Mouse (Mus musculus) embryo, embryonic 11.5 days (tissue): ENCODE measurements around the gene Scrn2.
A peak's percentile ranks its signal among the peaks of the same experiment; 100 is the strongest.

Source experiments
- DNase-seq: peaks from one replicate; pipeline ENCODE4 v3.0.0-alpha.2; 2012; ENCODE audit warnings: low read depth, low spot score

Gene Scrn2

DNA sequence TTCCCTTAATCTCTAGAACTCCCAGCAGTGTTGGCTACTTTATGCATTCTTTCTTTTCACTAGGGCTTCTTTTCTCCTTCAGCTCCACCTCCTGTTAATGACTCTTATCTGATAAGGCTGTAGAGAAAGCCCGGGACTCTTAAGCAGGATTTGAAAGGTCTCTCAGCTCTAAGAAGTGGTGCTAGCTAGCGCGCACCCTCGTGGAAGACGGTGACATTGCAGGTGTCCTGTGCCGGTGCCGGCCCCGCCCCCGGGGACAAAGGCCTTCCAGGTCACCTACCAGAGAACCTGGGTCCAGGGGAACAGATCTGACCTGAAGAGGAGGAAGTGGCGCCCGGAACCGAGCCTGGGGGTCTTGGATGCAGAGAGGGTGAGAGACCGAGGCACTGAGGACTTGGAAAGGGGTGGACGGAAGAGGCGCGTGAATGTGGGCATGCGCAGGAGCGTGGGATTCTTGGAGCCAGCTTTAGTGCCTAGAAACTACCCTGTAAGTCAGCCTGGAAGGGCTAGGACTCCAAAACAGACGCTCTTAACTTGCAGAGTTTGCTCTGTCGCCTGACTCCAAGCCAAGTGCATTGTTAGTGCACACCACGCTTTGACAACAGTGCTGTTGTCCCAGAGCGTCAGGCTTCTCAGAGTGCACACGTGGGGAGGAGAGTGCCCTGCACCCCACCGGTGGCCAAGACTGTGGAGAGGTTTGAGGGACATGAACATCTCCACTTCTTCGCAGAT is at the start of gene Scrn2:
Gene Scrn2 (plus strand): TSS at position 253 of the 732 bp plus-strand sequence.
- peak; percentile 79 for DNase-seq

DNA sequence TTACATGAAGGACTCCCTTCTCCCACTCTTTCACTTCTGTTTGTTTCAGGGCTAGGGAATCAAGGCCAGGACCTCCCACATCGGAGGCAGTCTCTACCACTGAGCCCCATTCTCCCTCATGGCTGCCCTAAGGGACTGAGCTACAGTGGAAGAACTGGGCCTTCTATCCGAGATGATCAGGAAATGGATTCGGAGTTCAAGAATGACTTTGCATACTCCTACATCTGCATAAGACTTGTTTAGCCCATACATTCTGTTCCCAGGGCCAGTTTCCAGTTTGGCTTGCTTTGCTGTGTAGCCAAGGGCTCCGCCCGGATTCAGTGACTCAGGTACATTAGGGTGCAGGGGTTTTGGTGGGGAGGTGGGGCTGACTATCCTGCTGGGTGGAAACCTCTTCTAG is 49.7 kb upstream of the Scrn2 start:
- no peak for DNase-seq

- no peak for DNase-seq
These were observed 48.3 kb upstream of the Scrn2 start for GRCm38 (mm10) chr11:96981461-96981860.

- DNase-seq, result peak; percentile 74
These were observed 47.4 kb upstream of the Scrn2 start for GRCm38 (mm10) chr11:96982355-96982754.

DNA sequence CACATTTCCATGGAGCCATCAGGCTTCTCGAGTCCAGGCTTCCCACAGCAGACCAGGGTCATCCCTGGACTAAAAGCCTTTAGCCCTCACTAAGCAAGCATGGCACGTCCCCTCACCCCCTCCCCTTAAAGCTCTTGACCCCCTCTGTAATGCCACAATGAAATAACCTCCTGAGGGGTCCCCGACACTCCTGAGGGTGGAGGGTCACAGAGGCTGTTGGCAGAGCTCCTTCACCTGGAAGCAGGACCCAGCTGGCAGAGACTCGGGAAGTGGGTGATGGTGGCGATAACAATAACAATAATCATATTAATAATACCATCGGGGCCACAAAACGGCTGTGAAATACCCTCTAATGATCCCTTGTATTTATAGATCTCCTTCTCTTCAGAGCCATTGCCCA is 46.9 kb upstream of the Scrn2 start, which contains the start of gene Sp2:
Gene Sp2 (minus strand): TSS at position 101 of the 400 bp plus-strand sequence.
- DNase-seq, result no peak

- no peak for DNase-seq
These were observed 44.8 kb upstream of the Scrn2 start for GRCm38 (mm10) chr11:96984903-96985302.

GRCm38 (mm10) chr11:96986463-96986862 is 43.3 kb upstream of the Scrn2 start:
- DNase-seq, result no peak

DNA sequence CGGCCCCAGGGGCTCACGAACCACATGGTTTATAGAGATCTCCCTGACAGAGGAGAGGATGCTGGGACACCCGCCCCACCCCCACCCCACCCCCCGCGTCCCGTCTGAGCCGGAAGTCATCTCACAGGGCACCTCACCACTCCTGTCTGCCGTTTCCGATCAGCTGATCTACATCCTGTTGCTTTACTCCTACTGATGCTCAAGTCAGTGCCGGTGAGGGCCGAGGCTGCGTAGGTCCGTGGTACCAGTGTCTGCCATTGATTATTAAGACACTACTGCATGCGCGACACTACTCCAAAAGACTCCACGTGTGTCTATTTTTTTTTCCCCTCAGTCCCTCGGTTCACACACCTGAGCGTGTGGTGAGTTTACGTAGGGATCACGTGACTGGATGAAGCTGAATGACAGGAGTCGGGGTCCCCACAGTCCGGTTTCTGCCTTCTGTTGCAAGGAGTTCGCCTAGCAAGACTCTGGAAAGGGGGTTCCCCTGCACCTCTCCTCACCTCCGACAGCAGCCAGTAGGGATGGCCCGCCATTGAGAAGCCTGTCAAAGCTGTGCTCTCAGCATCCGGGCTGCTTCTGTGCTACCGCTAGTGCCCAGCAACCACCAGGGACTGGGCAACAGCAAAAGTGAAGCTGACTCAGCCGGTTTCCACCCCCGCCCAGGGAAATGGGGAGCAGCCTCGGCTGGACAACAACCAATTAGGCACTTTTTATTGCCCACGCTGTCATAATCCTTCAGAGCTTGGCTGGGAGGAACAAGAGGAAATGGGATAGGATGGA is 41.7 kb upstream of the Scrn2 start:
- no peak for DNase-seq

- no peak for DNase-seq
These were observed 38.2 kb upstream of the Scrn2 start for GRCm38 (mm10) chr11:96991501-96991900.

DNA sequence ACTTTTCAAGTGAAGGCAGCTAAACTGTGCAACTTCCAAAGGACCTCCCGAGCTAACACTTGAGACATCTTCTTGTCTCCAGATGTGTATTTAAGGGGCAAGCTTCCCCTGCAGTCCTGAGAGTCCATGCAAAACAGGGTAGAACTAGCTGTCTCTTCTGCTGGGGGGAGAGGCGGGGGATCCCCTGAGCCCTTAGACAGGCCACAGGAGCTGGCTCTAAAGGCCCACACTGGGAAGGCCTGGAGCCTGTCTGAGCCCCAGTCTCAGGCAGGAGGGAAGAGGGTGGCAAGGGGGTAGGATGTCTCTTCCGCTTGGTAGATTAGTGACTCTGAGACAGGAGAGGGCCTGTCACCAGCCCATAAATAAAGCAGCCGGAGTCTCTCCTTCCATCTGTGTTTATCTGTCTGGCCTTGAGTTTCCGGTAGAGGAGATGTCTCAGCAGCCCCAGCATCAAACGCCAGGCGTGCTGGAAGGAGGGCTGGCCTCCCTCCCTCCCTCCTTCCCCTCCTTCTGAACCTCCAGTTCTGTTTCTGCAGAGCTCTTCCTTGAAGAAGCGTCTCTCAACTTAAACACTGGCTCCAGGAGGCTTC is 36.9 kb upstream of the Scrn2 start:
- no peak for DNase-seq

DNA sequence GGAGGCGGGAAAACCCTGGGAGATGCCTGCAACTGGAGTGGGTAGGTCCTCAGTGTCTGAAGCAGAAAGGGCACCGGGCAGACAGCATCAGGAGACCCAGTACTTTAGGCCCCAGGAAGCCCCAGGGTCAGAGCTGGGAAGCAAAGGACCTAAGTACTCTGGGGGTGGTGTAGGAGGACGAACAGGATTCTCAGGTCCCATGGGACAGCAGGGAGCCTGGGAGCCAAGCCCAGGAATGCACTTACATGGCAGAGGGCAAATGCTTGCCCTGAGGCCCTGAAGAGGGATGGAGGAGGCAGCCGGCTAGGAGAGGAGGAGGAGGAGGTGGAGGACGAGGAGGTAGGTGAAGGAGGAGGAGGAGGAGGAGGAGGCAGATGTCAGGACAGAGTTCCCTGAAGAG is 34.7 kb upstream of the Scrn2 start:
- no peak for DNase-seq

DNA sequence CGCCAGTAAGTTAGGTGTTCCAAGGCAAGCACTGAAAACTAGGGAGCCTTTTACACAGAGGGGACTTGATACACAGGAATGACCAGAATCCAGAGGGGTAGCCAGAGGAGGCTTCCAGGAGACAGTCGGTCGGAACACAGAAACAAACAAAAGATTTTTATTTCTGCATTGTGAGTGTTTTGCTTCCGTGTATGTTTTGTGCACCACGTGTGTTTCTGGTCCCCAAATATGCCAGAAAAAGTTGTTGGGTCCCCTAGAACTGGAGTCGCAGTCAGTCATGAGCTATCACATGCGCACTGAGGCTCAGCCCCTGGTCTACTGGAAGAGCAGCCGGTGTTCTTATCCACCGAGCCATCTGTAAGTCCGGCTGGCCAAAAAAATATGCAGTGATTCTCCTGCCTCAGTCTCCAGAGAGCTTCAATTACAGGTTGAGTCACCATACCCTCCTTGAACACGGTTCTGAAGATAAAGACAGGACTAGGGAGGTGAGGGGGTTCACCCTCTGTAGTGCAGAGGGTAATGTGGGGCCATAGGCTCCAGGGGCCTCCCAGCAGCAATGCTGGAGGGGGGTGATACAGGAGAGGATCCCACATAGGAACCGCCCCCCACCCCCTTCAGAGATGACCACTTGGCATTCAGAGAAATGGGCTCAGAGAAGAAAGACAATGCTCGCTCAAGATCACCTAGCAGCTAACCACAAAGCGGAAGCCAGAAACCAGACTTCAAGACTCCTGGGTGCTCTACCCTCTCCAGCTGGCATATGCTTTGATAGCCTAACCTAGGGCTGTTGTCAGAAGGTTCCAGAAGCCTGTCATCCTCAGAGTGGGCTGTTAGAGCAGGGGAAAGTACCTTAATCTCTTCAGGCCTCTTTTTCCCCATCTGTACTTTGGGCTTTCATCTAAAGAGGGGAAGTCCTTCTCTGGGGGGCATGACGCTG is 33.6 kb upstream of the Scrn2 start:
- DNase-seq, result no peak

DNA sequence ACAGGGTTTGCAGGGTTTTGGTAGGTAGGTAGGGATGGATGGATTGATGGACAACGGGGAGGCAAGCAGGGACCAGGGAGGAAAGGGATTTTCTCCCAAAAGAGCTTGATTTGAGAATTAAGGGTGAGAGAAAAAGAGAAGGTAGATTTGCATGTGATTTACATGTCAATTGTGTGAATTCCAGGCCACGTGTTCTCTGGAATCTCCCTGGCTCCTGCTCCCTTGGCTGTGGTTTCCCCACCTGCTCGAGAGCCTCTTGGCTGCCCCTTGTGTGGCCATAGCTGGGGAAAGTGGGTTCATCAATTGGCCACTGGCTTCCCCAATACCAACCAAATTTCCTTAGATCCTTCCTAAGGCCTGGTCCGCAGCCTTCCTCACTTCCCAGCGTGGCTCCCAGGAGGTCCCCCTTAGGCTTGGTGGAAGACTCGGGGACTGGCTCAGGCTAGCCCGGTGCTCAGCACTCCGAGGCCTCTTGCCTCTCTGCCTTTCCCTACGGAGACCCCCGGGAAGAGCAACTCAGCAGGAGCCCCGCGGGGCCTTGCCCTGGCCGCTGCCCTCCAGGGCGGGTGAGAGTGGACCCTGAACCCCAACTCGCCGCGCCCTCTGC is 32.9 kb upstream of the Scrn2 start:
- DNase-seq, result no peak

DNA sequence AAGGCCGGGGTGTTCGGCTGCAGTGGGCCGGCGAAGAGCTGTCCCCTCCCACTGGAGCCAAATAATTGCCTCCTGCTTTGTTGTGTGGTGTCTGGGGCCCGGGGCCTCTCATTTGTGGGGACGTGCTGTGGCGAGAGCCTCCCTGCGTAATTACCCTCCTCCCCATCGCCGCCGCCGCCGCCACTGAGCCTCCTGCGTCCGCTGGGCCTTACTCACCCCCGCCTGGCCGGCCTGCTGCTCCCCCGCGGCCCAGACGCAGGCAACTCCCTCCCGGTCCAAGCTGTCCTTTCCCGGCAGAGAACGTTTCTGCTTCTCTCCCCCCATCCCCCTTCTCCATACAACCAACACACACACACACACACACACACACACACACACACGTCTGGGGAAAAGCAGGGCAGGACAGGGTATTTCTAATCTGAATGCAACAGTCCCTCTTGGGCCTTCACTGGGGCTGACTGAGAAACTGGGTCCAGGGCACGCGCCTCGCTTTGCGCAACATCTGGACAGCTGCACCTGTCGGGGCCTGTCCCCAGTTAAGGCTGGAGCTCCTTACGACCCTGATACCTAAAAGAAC is 32.3 kb upstream of the Scrn2 start:
- DNase-seq, result no peak

- DNase-seq, result no peak
These were observed 26.6 kb upstream of the Scrn2 start for GRCm38 (mm10) chr11:97003170-97003569.

DNA sequence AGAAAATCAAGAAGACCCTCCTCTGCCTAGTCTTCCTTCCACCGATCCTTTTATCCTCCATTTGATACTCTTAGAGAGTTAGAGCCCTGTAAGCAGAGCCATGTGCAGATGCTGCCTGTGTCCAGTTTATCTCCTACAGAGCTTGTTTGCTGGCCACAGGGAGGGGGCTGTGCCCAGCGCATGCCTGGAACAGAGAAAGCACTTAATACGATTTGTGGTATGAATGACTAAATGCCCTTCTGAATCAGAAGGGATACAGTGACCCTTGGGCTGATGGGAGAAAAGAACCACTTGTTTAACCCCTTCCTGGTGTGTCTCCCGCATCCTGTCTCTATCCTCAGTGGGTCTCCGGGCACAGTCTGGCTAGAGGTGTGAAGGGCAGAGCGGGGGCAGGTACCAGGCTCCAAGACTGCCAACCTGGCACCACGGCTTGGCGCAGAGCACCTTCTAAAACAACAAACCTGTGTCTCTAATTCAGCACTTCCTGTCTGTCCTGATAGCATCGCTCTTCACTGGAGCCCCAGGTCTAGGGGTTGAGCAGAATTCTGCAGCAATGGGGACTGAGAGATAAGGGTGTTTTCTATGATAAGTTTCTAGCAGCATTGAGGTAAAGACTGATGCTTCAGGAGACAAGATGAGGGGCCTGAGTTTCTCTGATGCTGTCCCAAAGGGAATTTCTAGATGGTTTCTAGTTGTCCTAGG is 22.5 kb upstream of the Scrn2 start:
- no peak for DNase-seq

DNA sequence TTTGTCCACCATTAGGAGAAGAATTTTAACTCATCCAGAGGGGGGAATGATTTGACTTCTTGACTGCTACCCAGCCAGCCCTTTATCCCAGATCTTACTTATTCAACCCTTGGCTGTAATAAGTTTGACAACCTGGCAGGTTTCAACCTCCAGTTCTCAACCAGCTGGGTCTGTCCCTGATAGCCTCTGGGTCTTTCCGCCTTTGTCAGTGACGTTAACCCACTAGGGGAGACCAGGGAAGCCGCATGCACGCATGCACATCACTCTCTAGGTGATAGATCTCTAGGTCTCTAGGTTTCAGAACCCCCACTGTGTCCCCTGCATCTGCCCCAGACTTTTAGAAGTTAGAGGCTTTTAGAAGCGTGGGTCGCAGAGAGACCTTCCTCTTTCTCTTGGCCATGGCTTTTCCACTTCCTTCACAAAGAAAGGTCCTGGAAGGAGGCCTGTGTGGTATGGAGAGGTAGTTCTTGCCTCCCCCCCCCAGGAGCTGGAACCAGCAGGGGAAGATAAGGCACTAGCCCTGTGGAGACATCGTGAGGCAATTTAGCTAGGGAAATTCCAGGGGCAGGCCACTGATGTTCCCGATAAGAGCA is 20.4 kb upstream of the Scrn2 start:
- DNase-seq, result no peak

DNA sequence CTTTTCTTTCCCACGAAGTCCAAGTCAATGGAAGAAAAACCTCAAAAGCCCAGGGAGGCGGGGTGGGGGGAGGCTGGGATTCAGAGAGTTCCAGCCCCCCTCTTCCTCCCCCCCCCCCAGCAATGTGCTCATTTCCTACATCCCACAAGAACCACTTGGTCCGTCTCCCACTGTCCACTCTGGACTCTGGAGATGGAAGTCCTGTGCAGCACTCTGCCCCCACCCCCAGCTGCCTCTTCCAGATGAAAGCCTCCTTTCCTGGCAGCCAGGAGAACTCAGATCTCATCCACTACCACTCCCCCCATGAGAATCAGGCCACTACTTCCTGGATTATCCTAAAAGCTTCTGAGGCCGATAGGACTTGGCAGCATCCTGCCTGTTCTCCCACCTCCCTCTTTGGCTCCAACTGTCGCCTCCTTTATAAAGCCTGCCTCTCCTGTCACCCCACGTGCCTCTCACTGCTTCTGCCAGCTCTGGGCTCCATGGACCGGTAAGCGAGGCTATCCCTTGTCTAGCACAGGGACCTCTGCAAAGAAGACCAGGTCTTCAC is 16.5 kb upstream of the Scrn2 start, which contains the start of gene Sp6:
Gene Sp6 (plus strand): TSS at position 274 of the 550 bp plus-strand sequence.
- DNase-seq, result no peak
